Mouse (Mus musculus): ENCODE results near the gene Fgfr4. TPM values are rescaled to one million over a fixed set of nuclear protein-coding genes. Genes with fewer than 3 reads are reported as not detected.

Gene Fgfr4
- polyA plus RNA-seq, 1 experiment from 2014 or later: 11.8 TPM

GRCm38 (mm10) chr13:55153951-55154350 is 1.5 kb downstream of the Fgfr4 start:
- H3K4me1 ChIP-seq: peaks cover 11% of the 10 kb centered on the region; the same call in 1 of the 2 replicates
- H3K9ac ChIP-seq: no peak overlapping the region
- H3K4me3 ChIP-seq: peak overlapping the region; percentile 61; the same call in 1 of the 2 replicates
- no peak for ATAC-seq (ENCODE audit: low FRiP score, low read depth)
- no peaks in the 10 kb centered on the region; the same call in 1 of the 2 replicates for H3K36me3 ChIP-seq
- peak overlapping the region; percentile 94 for H3K4me2 ChIP-seq (replicated peaks)
- H3K9me3 ChIP-seq: no peaks in the 10 kb centered on the region
- H3K27me3 ChIP-seq: peaks cover 48% of the 10 kb centered on the region
- 89% methylated on average over 5 of the region's 5 CpGs for WGBS
- H3K27ac ChIP-seq: no peak overlapping the region

DNA sequence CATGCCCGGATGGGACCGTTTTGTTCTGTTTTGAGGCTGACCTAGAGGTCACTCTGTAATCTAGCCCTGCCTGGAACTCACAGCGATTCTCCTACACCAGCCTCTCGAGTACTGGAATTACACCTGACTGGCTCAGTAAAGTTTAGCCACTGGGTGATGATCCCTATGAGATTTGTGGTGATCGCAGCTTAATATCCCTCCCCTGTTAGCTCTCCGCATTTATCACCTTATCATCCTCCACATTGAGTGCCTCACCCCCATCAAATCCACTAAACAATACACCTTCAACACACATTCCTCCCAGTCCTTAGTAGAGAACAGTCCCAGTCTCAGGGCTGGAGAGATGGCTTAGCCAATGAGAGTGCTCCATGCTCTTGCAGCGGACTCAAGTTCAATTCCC is 9.9 kb downstream of the Fgfr4 start:
- H3K9me3 ChIP-seq: no peaks in the 10 kb centered on the region
- H3K27me3 ChIP-seq: no peaks in the 10 kb centered on the region
- peaks cover 7% of the 10 kb centered on the region; the same call in 1 of the 2 replicates for H3K36me3 ChIP-seq
- WGBS: 45% methylated on average over 7 of the region's 7 CpGs
- H3K9ac ChIP-seq: no peak overlapping the region
- H3K4me3 ChIP-seq: no peak overlapping the region
- no peaks in the 10 kb centered on the region for H3K4me1 ChIP-seq
- no peak overlapping the region for H3K27ac ChIP-seq
- no peak overlapping the region for H3K4me2 ChIP-seq (replicated peaks)
- no peak for ATAC-seq (ENCODE audit: low FRiP score, low read depth)

DNA sequence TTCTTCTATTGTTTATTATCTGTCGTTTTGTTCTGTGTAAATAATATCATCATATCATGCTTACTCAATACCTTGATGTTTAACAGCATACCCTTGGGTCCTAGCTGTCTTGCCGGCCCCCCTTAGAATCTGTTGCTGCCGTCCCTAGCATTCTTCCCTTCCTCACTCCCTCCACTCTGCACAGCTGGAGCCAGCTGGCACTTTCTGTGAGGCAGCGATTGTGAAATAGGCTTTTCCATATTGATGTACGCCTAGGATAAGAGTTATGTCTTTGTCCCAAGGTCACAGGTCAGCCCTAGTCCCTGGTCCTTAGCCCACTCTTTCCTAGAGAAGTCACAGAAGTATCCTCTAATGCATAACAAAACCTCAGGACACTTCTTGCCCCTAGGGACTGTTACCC is 11.1 kb downstream of the Fgfr4 start:
- WGBS: 69% methylated on average over 5 of the region's 5 CpGs
- H3K4me3 ChIP-seq: no peak overlapping the region
- H3K9ac ChIP-seq: no peak overlapping the region
- no peak overlapping the region for H3K4me2 ChIP-seq (replicated peaks)
- no peak overlapping the region for H3K27ac ChIP-seq
- no peaks in the 10 kb centered on the region for H3K4me1 ChIP-seq
- H3K27me3 ChIP-seq: no peaks in the 10 kb centered on the region
- H3K9me3 ChIP-seq: no peaks in the 10 kb centered on the region
- peaks cover 7% of the 10 kb centered on the region; the same call in 1 of the 2 replicates for H3K36me3 ChIP-seq
- ATAC-seq (ENCODE audit: low FRiP score, low read depth): peak; percentile 34; the same call in 1 of the 2 replicates

- 94% methylated on average over 16 of the region's 16 CpGs for WGBS
- no peak for ATAC-seq (ENCODE audit: low FRiP score, low read depth)
- Histone ChIP-seq H3K27me3 (no peaks in the 10 kb centered on the region), H3K4me2 (replicated peaks) (no peak overlapping the region), H3K27ac (no peak overlapping the region), H3K4me3 (no peak overlapping the region), H3K4me1 (0 out of 2 replicates have a peak, but pooled peaks cover 5% of the 10 kb centered on the region), H3K9me3 (0 out of 2 replicates have a peak, but pooled peaks cover 5% of the 10 kb centered on the region), H3K36me3 (peaks cover 7% of the 10 kb centered on the region; the same call in 1 of the 2 replicates), H3K9ac (no peak overlapping the region)
Observed at GRCm38 (mm10) chr13:55165831-55166339, 13.4 kb downstream of the Fgfr4 start.

GRCm38 (mm10) chr13:55166806-55167725 is 14.6 kb downstream of the Fgfr4 start:
- no peak overlapping the region for H3K4me2 ChIP-seq (replicated peaks)
- no peak overlapping the region for H3K4me3 ChIP-seq
- no peak overlapping the region for H3K9ac ChIP-seq
- ATAC-seq (ENCODE audit: low FRiP score, low read depth): no peak
- 0 out of 2 replicates have a peak, but pooled peaks cover 7% of the 10 kb centered on the region for H3K36me3 ChIP-seq
- whole genome bisulfite sequencing: 88% methylated on average over 32 of the region's 32 CpGs
- peaks cover 14% of the 10 kb centered on the region for H3K4me1 ChIP-seq
- no peak overlapping the region for H3K27ac ChIP-seq
- H3K27me3 ChIP-seq: no peaks in the 10 kb centered on the region
- 0 out of 2 replicates have a peak, but pooled peaks cover 5% of the 10 kb centered on the region for H3K9me3 ChIP-seq

GRCm38 (mm10) chr13:55167798-55168197 is 15.4 kb downstream of the Fgfr4 start:
- WGBS: 79% methylated on average over 11 of the region's 11 CpGs

DNA sequence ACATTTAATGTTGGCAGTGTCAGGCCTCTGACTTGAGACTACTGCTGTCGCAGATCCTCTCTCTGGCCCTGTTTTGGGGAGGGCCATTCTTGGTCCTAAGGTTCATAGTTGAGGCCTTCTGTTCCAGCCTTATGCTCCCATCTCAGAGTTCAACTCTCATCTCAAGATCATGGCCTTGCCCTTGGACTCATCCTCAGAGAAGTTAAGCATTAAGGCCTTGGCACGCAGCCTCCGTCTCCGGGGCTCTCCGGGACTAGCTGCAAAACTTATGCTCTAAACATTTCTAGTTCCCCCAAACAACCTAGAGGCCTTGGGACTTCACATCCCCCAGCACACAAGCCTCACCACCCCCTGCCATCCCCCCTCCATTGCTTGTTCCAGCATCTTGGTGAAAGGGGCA is 15.8 kb downstream of the Fgfr4 start:
- Histone ChIP-seq H3K27me3 (no peaks in the 10 kb centered on the region), H3K4me3 (no peak overlapping the region), H3K4me2 (replicated peaks) (no peak overlapping the region), H3K9me3 (0 out of 2 replicates have a peak, but pooled peaks cover 5% of the 10 kb centered on the region), H3K27ac (0 out of 2 replicates have a peak overlapping the region, but pooled peaks have one; percentile 3), H3K9ac (no peak overlapping the region), H3K4me1 (peaks cover 16% of the 10 kb centered on the region), H3K36me3 (0 out of 2 replicates have a peak, but pooled peaks cover 7% of the 10 kb centered on the region)
- WGBS: 85% methylated on average over 5 of the region's 5 CpGs
- ATAC-seq (ENCODE audit: low FRiP score, low read depth): no peak

More at GRCm38 (mm10) chr13:55167798-55168197, 15.4 kb downstream of the Fgfr4 start:
- Histone ChIP-seq H3K27me3 (no peaks in the 10 kb centered on the region), H3K27ac (no peak overlapping the region), H3K4me1 (peaks cover 16% of the 10 kb centered on the region), H3K9me3 (0 out of 2 replicates have a peak, but pooled peaks cover 5% of the 10 kb centered on the region), H3K4me3 (no peak overlapping the region), H3K36me3 (0 out of 2 replicates have a peak, but pooled peaks cover 7% of the 10 kb centered on the region), H3K9ac (no peak overlapping the region), H3K4me2 (replicated peaks) (no peak overlapping the region)
- ATAC-seq (ENCODE audit: low FRiP score, low read depth): no peak

DNA sequence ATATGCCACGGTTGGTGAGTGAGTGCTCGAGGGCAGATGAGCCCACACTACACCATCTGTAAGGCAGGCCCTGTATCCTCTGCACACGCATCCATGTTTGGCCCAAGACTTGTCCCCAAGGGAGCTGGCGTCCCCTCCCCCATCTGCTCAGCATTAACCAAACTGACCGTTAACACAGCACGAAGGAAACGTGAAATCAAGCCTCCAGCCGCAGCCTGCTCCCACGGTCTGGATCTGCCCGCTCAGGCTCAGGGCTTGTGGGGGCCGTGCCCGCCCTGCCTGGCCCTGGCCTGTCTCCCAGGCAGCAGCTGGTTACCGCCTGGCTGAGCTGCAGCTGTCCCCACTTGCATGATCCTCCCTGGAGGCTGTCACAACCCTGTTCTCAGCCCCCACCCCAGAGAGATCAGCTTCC is 16.5 kb downstream of the Fgfr4 start:
- WGBS: 51% methylated on average over 13 of the region's 13 CpGs
- H3K36me3 ChIP-seq: 0 out of 2 replicates have a peak, but pooled peaks cover 7% of the 10 kb centered on the region
- H3K4me3 ChIP-seq: no peak overlapping the region
- ATAC-seq (ENCODE audit: low FRiP score, low read depth): peak; percentile 78
- peak overlapping the region; percentile 23; the same call in 1 of the 2 replicates for H3K27ac ChIP-seq
- 0 out of 2 replicates have a peak, but pooled peaks cover 5% of the 10 kb centered on the region for H3K9me3 ChIP-seq
- no peak overlapping the region for H3K4me2 ChIP-seq (replicated peaks)
- H3K4me1 ChIP-seq: peaks cover 16% of the 10 kb centered on the region
- no peaks in the 10 kb centered on the region for H3K27me3 ChIP-seq
- H3K9ac ChIP-seq: 0 out of 2 replicates have a peak overlapping the region, but pooled peaks have one; percentile 8

- H3K27ac ChIP-seq: peak overlapping the region; percentile 16; the same call in 1 of the 2 replicates
- peaks cover 16% of the 10 kb centered on the region for H3K4me1 ChIP-seq
- 0 out of 2 replicates have a peak, but pooled peaks cover 5% of the 10 kb centered on the region for H3K9me3 ChIP-seq
- peak overlapping the region; percentile 43 for H3K9ac ChIP-seq
- WGBS: 12% methylated on average over 26 of the region's 26 CpGs
- ATAC-seq (ENCODE audit: low FRiP score, low read depth): peak; percentile 74
- H3K27me3 ChIP-seq: no peaks in the 10 kb centered on the region
- H3K4me2 ChIP-seq (replicated peaks): peak overlapping the region; percentile 39
- H3K4me3 ChIP-seq: peak overlapping the region; percentile 5; the same call in 1 of the 2 replicates
- no peaks in the 10 kb centered on the region for H3K36me3 ChIP-seq
Observed at GRCm38 (mm10) chr13:55171517-55172335, 19.3 kb downstream of the Fgfr4 start.

- WGBS: 48% methylated on average over 7 of the region's 7 CpGs
- H3K27ac ChIP-seq: peak overlapping the region; percentile 16; the same call in 1 of the 2 replicates
Observed at GRCm38 (mm10) chr13:55172336-55172770, 19.9 kb downstream of the Fgfr4 start.

GRCm38 (mm10) chr13:55174347-55174746 is 21.9 kb downstream of the Fgfr4 start:
- peaks cover 11% of the 10 kb centered on the region for H3K4me1 ChIP-seq
- 0 out of 2 replicates have a peak, but pooled peaks cover 5% of the 10 kb centered on the region for H3K9me3 ChIP-seq
- H3K4me2 ChIP-seq (replicated peaks): no peak overlapping the region
- no peaks in the 10 kb centered on the region for H3K27me3 ChIP-seq
- no peak overlapping the region for H3K4me3 ChIP-seq
- no peak overlapping the region for H3K9ac ChIP-seq
- H3K27ac ChIP-seq: 0 out of 2 replicates have a peak overlapping the region, but pooled peaks have one; percentile 33
- H3K36me3 ChIP-seq: no peaks in the 10 kb centered on the region
- peak; percentile 42; the same call in 1 of the 2 replicates for ATAC-seq (ENCODE audit: low FRiP score, low read depth)
- WGBS: 66% methylated on average over 11 of the region's 11 CpGs

More at GRCm38 (mm10) chr13:55172336-55172770, 19.9 kb downstream of the Fgfr4 start:
- Histone ChIP-seq H3K27me3 (no peaks in the 10 kb centered on the region), H3K9ac (no peak overlapping the region), H3K4me3 (0 out of 2 replicates have a peak overlapping the region, but pooled peaks have one; percentile 5), H3K4me2 (replicated peaks) (peak overlapping the region; percentile 39), H3K36me3 (no peaks in the 10 kb centered on the region), H3K9me3 (0 out of 2 replicates have a peak, but pooled peaks cover 5% of the 10 kb centered on the region), H3K4me1 (peaks cover 16% of the 10 kb centered on the region)
- ATAC-seq (ENCODE audit: low FRiP score, low read depth): no peak

Data from limb, embryonic 13.5 days (tissue).